Mouse (Mus musculus): ENCODE measurements around the gene Celsr1. TPM values are rescaled to one million over a fixed set of nuclear protein-coding genes. Genes with fewer than 3 reads are reported as not detected.
"Not testable (repeated sequence)": the region's sequence is repeated elsewhere in the genome, so short reads cannot be mapped to it uniquely, and the experiment has no call there.

The Celsr1 gene
- polyA plus RNA-seq, 1 experiment from 2014 or later, result 1.6 TPM

DNA sequence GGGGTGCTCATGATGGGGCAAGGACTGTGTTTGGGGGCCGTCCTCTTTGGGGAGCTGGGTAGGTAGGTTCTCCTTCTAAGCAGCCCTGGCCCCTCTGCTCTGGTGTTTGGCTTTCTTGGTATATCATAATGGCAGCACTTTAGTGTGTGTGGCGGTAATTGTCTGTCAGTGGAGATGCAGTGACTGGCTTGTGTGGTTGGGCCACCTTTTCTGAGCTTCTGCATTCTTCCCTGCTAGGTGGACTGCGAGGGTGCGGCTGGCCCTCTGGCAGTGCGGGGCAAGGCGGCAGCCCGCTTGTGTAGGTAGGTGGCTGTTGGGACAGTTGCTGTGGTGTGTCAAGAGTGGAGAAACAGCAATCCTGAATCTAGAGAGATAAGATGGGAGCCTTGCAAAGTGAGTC is 27.6 kb upstream of the Celsr1 start:
- peak overlapping the region; percentile 93 for H3K4me3 ChIP-seq
- WGBS, result 88% methylated on average over 7 of the region's 7 CpGs
- H3K36me3 ChIP-seq, result no peaks in the 10 kb centered on the region
- ATAC-seq (ENCODE audit: low FRiP score, low read depth), result no peak
- no peaks in the 10 kb centered on the region for H3K27me3 ChIP-seq
- H3K4me1 ChIP-seq (replicated peaks), result peaks cover 56% of the 10 kb centered on the region
- H3K9ac ChIP-seq, result 0 out of 2 replicates have a peak overlapping the region, but pooled peaks have one; percentile 9
- H3K9me3 ChIP-seq, result no peaks in the 10 kb centered on the region
- peak overlapping the region; percentile 83 for H3K4me2 ChIP-seq
- H3K27ac ChIP-seq (replicated peaks), result no peak overlapping the region

DNA sequence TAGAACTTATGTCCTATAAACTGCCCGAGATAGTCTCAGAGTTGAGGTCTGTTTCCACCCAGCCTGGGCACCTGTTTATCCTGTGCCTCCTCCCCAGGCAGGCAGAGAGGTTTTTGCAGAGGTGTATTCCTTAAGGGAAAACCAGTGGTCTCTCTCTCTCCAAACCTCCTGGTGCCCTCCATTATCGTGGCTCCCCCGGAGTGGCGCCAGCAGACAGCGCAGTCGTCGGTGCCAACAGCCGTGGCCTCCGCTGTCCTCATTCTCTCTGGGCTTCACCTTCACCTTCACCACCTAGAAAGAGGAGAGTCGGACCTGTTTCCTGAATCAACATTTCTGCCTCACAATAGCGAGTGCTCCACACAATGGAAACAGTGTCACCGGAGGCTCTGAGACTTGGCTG is 27.0 kb upstream of the Celsr1 start:
- no peaks in the 10 kb centered on the region for H3K36me3 ChIP-seq
- ATAC-seq (ENCODE audit: low FRiP score, low read depth), result no peak
- H3K4me1 ChIP-seq (replicated peaks), result peaks cover 56% of the 10 kb centered on the region
- H3K27ac ChIP-seq (replicated peaks), result 0 out of 2 replicates have a peak overlapping the region, but pooled peaks have one; percentile 20
- H3K4me2 ChIP-seq, result peak overlapping the region; percentile 83
- H3K9ac ChIP-seq, result peak overlapping the region; percentile 100
- no peaks in the 10 kb centered on the region for H3K27me3 ChIP-seq
- no peaks in the 10 kb centered on the region for H3K9me3 ChIP-seq
- peak overlapping the region; percentile 93 for H3K4me3 ChIP-seq
- WGBS, result 64% methylated on average over 12 of the region's 12 CpGs

DNA sequence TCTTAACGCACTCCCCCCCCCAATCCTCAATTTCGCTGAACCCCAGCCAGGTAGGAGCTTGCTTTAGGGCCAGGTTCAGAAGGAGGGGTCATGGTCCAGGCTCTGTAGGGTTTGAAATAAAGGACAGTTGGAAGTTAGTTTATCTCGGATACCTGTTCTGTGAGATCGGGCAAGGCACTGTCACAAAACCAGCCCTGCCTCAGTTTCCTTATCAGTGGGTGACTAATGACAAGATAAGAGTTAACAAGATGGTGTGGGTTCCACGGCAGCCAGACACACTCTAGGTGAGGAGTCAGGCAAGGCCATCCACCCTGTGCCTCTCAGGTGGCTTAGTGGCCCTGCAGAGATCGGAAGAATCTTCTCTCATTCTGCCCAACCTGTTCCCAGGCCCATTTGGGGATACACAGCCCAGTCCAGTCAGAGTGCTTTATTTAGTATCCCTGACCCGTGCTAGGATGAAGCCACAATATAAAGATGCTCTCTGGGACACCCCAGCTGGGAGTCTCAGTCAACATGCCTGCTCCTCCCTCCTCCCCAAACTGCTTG is 26.3 kb upstream of the Celsr1 start:
- H3K4me1 ChIP-seq (replicated peaks), result peaks cover 56% of the 10 kb centered on the region
- H3K4me2 ChIP-seq, result peak overlapping the region; percentile 83
- H3K9me3 ChIP-seq, result no peaks in the 10 kb centered on the region
- no peaks in the 10 kb centered on the region for H3K36me3 ChIP-seq
- no peak for ATAC-seq (ENCODE audit: low FRiP score, low read depth)
- no peaks in the 10 kb centered on the region for H3K27me3 ChIP-seq
- H3K4me3 ChIP-seq, result peak overlapping the region; percentile 93
- 76% methylated on average over 7 of the region's 7 CpGs for whole genome bisulfite sequencing
- 0 out of 2 replicates have a peak overlapping the region, but pooled peaks have one; percentile 98 for H3K27ac ChIP-seq (replicated peaks)
- peak overlapping the region; percentile 100 for H3K9ac ChIP-seq

- Histone ChIP-seq H3K4me1 (replicated peaks) (peaks cover 56% of the 10 kb centered on the region), H3K9me3 (no peaks in the 10 kb centered on the region), H3K27me3 (no peaks in the 10 kb centered on the region), H3K4me2 (peak overlapping the region; percentile 83), H3K4me3 (peak overlapping the region; percentile 93), H3K36me3 (no peaks in the 10 kb centered on the region), H3K9ac (peak overlapping the region; percentile 100), H3K27ac (replicated peaks) (peak overlapping the region; percentile 98)
- 1% methylated on average over 45 of the region's 49 CpGs for WGBS
- ATAC-seq (ENCODE audit: low FRiP score, low read depth), result peak; percentile 70
Observed at GRCm38 (mm10) chr15:86058931-86059834, 25.6 kb upstream of the Celsr1 start.

- H3K4me2 ChIP-seq, result peak overlapping the region; percentile 83
- ATAC-seq (ENCODE audit: low FRiP score, low read depth), result peak; percentile 84
- WGBS, result under 1% methylated on average over 37 of the region's 70 CpGs
- no peaks in the 10 kb centered on the region for H3K9me3 ChIP-seq
- peak overlapping the region; percentile 100 for H3K9ac ChIP-seq
- peaks cover 54% of the 10 kb centered on the region for H3K4me1 ChIP-seq (replicated peaks)
- no peaks in the 10 kb centered on the region for H3K27me3 ChIP-seq
- H3K27ac ChIP-seq (replicated peaks), result peak overlapping the region; percentile 98
- H3K36me3 ChIP-seq, result no peaks in the 10 kb centered on the region
- H3K4me3 ChIP-seq, result peak overlapping the region; percentile 93
Observed at GRCm38 (mm10) chr15:86058394-86058915, 24.9 kb upstream of the Celsr1 start.

DNA sequence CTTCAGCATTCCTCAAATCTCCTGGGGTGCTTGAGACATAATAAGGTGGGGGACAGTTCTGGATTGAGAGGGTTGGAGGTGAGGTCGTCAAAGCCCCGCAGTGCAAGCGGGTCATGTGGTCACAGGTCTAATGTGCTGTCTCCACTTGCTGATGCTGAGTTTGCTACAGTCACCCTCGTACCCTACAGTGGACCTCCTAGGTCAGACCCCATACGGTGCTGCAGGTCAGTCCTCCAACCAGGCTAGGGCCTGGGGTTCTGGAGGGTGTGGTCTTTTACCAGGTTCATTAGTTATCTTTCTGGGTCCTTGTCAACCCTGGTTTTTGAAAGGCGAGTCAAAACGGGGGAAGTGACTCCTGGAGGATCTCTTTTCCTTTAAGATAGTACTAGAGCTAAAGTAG is 24.3 kb upstream of the Celsr1 start:
- peak; percentile 25; the same call in 1 of the 2 replicates for ATAC-seq (ENCODE audit: low FRiP score, low read depth)
- WGBS, result 3% methylated on average over 7 of the region's 7 CpGs

DNA sequence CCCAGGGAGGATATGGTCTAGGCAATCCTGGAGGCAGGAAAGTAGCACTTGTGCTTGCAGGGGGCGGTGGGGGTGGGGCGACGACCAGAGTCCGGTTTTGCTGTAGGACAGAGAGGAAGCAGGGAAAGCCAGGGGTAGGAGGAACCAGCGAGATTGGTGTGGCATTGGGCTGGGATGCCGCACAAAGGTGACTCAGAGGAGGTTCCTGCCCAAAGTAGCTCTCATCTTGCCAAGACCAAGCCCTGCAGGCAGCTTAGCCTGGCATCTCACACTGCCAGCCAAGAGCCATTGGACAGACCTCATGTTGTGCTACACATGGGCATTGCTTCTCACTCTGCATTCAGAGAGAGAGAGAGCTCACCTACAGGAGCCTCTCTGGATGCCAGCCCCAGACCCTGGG is 23.8 kb upstream of the Celsr1 start, which contains the start of gene Gramd4:
Gene Gramd4, plus strand, starts transcription at position 283 of the 400 bp plus-strand sequence.
- Histone ChIP-seq H3K36me3 (no peaks in the 10 kb centered on the region), H3K27me3 (no peaks in the 10 kb centered on the region), H3K9me3 (no peaks in the 10 kb centered on the region), H3K4me2 (peak within 1 kb of the TSS; percentile 83), H3K4me1 (replicated peaks) (peaks cover 43% of the 10 kb centered on the region), H3K27ac (replicated peaks) (peak within 1 kb of the TSS; percentile 98), H3K4me3 (peak within 1 kb of the TSS; percentile 93), H3K9ac (peak within 1 kb of the TSS; percentile 100)
- ATAC-seq (ENCODE audit: low FRiP score, low read depth), result no peak
- WGBS, result 34% methylated on average over 6 of the region's 6 CpGs

More for the DNA sequence above, 24.3 kb upstream of the Celsr1 start:
- peaks cover 48% of the 10 kb centered on the region for H3K4me1 ChIP-seq (replicated peaks)
- no peaks in the 10 kb centered on the region for H3K36me3 ChIP-seq
- peak overlapping the region; percentile 93 for H3K4me3 ChIP-seq
- peak overlapping the region; percentile 100 for H3K9ac ChIP-seq
- H3K9me3 ChIP-seq, result no peaks in the 10 kb centered on the region
- H3K27me3 ChIP-seq, result no peaks in the 10 kb centered on the region
- H3K27ac ChIP-seq (replicated peaks), result peak overlapping the region; percentile 98
- H3K4me2 ChIP-seq, result peak overlapping the region; percentile 83

DNA sequence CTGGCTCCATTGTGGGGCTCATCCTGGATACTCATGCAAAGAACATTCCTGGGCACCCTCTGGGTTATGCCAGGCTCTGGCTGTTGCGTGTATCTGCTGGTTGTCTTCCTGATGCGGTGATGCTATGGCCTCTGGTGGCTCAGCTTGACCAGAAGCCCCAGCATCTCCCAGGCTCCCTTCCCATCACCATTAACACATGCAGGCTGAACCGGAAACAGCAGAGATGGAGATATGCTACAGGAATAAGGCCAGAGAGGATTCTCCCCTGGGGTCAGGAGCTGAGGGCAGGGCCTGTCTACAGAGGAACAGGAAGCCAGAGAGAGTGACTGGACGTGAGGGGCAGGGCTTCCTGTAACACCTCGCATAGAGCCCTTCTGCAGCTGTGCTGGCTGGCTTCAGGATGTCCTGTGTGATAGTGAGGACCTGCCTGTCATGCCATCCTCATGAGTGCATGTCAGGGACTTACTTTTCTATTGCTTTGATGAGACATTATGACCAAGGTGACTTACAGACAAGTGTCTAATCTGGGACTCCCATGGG is 22.7 kb upstream of the Celsr1 start:
- Histone ChIP-seq H3K4me2 (no peak overlapping the region), H3K27ac (replicated peaks) (no peak overlapping the region), H3K9me3 (no peaks in the 10 kb centered on the region), H3K27me3 (no peaks in the 10 kb centered on the region), H3K36me3 (no peaks in the 10 kb centered on the region), H3K4me1 (replicated peaks) (peaks cover 32% of the 10 kb centered on the region), H3K4me3 (no peak overlapping the region), H3K9ac (no peak overlapping the region)
- 92% methylated on average over 5 of the region's 5 CpGs for WGBS
- no peak for ATAC-seq (ENCODE audit: low FRiP score, low read depth)

- 78% methylated on average over 3 of the region's 3 CpGs for WGBS
Observed at GRCm38 (mm10) chr15:86054861-86055260, 21.3 kb upstream of the Celsr1 start.

GRCm38 (mm10) chr15:86053890-86054536 is 20.4 kb upstream of the Celsr1 start:
- no peak overlapping the region for H3K9ac ChIP-seq
- H3K36me3 ChIP-seq, result no peaks in the 10 kb centered on the region
- 42% methylated on average over 2 of the region's 2 CpGs for WGBS
- no peak overlapping the region for H3K4me3 ChIP-seq
- no peaks in the 10 kb centered on the region for H3K9me3 ChIP-seq
- 0 out of 2 replicates have a peak, but pooled peaks have one; percentile 24 for ATAC-seq (ENCODE audit: low FRiP score, low read depth)
- H3K4me2 ChIP-seq, result no peak overlapping the region
- no peaks in the 10 kb centered on the region for H3K27me3 ChIP-seq
- no peak overlapping the region for H3K27ac ChIP-seq (replicated peaks)
- peaks cover 12% of the 10 kb centered on the region for H3K4me1 ChIP-seq (replicated peaks)

More at GRCm38 (mm10) chr15:86054861-86055260, 21.3 kb upstream of the Celsr1 start:
- not testable (repeated sequence) for H3K9me3 ChIP-seq; H3K4me3 ChIP-seq; H3K9ac ChIP-seq; ATAC-seq (ENCODE audit: low FRiP score, low read depth); H3K27ac ChIP-seq (replicated peaks); H3K36me3 ChIP-seq; H3K4me2 ChIP-seq; H3K27me3 ChIP-seq
- peaks cover 18% of the 10 kb centered on the region for H3K4me1 ChIP-seq (replicated peaks)

- ATAC-seq (ENCODE audit: low FRiP score, low read depth), result no peak
- no peak overlapping the region for H3K9ac ChIP-seq
- no peaks in the 10 kb centered on the region for H3K27me3 ChIP-seq
- H3K4me3 ChIP-seq, result no peak overlapping the region
- H3K27ac ChIP-seq (replicated peaks), result no peak overlapping the region
- H3K4me1 ChIP-seq (replicated peaks), result no peaks in the 10 kb centered on the region
- H3K9me3 ChIP-seq, result no peaks in the 10 kb centered on the region
- no peaks in the 10 kb centered on the region for H3K36me3 ChIP-seq
- 70% methylated on average over 6 of the region's 6 CpGs for WGBS
- H3K4me2 ChIP-seq, result no peak overlapping the region
Observed at GRCm38 (mm10) chr15:86051878-86052478, 18.4 kb upstream of the Celsr1 start.
